Mouse (Mus musculus) brain, embryonic 14.5 days (tissue): Measurements from ENCODE around the gene Mars.

Source experiments
- CTCF ChIP-seq: fragments of 200-500 bp; IDR thresholded peaks from 2 replicates; pipeline ENCODE4 v1.5.1; 2012; ENCODE audit warnings: inconsistent platforms, mild to moderate bottlenecking, moderate library complexity, borderline replicate concordance; ENCODE audit not compliant: insufficient read depth, insufficient read length; ENCODE audit errors: extremely low read depth
- POLR2A ChIP-seq: fragments of 200-500 bp; IDR thresholded peaks from 2 replicates; pipeline ENCODE4 v1.6.1; 2012; ENCODE audit warnings: mild to moderate bottlenecking, inconsistent platforms, borderline replicate concordance; ENCODE audit not compliant: poor library complexity, insufficient read depth, insufficient read length, severe bottlenecking; ENCODE audit errors: extremely low read depth

DNA sequence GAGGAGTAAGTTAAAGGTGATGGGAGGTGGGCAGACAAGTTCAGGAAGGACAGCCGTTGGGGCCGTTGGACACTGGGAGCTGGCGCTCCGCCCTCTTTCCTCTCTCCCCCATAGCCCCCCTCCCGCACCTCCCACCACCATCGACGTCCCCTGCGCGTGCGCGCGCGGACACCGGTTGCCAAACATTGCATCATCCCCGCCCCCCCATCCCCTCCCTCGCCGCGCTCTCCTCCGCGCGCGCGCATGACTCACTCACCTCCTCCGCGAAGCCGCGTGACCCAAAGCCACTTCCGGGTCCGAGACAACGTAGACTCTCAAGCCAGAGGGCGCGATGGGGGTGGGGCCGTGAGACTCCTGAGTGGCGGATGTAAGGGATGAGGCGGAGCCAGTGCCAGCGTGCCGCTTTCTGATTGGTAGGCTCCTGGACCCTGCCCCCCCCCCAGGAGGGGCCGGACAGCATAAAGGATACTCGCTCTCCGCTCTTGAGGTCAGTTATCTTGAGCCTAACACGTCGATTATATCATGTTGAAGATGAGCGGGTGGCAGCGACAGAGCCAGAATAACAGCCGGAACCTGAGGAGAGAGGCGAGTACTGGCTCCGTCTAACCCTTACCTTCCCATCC lies 21.2 kb downstream of the Mars start:
- TF ChIP-seq CTCF = no peak
- peak; percentile 47; the same call in 1 of the 2 replicates for TF ChIP-seq POLR2A
